Mouse (Mus musculus) forebrain, postnatal 0 days (tissue): ENCODE data around the gene Spsb2. TPM values are rescaled to one million over a fixed set of nuclear protein-coding genes. Genes with fewer than 3 reads are reported as not detected.

Experiments used
- ATAC-seq: fragments of 200-750 bp; cut with Nextera tagmentation; 2 replicates; pipeline ENCODE4 v1.8.0; 2017; ENCODE audit warnings: mild to moderate bottlenecking, moderate library complexity
- DNase-seq: peaks from one replicate; pipeline ENCODE4 v3.0.0-alpha.2; 2015
- H3K27ac ChIP-seq: fragments of 300-500 bp; sonication (generic); 2 replicates; pipeline ENCODE4 v1.5.1; 2014; ENCODE audit warnings: low read depth, mild to moderate bottlenecking, antibody characterized with exemption, low read length, moderate library complexity, mixed read lengths
- H3K27me3 ChIP-seq: fragments of 300-500 bp; sonication (generic); 2 replicates; pipeline ENCODE4 v1.6.1; 2014; ENCODE audit warnings: mild to moderate bottlenecking, low read length, mixed read lengths; ENCODE audit not compliant: insufficient read depth
- H3K36me3 ChIP-seq: fragments of 300-500 bp; sonication (generic); 2 replicates; pipeline ENCODE4 v1.6.1; 2014; ENCODE audit warnings: mild to moderate bottlenecking, moderate library complexity; ENCODE audit not compliant: insufficient read depth
- H3K4me1 ChIP-seq: fragments of 300-500 bp; sonication (generic); 2 replicates; pipeline ENCODE4 v1.6.1; 2014; ENCODE audit warnings: antibody characterized with exemption; ENCODE audit not compliant: insufficient read depth
- H3K4me2 ChIP-seq: fragments of 300-500 bp; sonication (generic); 2 replicates; pipeline ENCODE4 v1.6.1; 2014; ENCODE audit warnings: low read depth, mild to moderate bottlenecking, moderate library complexity
- H3K4me3 ChIP-seq: fragments of 300-500 bp; sonication (generic); 2 replicates; pipeline ENCODE4 v1.5.1; 2014; ENCODE audit warnings: low read depth, low read length, mixed read lengths
- H3K9ac ChIP-seq: fragments of 300-500 bp; sonication (generic); 2 replicates; pipeline ENCODE4 v1.6.1; 2014; ENCODE audit warnings: mild to moderate bottlenecking
- H3K9me3 ChIP-seq: fragments of 300-500 bp; sonication (generic); 2 replicates; pipeline ENCODE4 v1.6.1; 2016; ENCODE audit warnings: low read length
- CTCF ChIP-seq: sonication (generic); IDR thresholded peaks from 2 replicates; pipeline ENCODE4 v1.5.1; 2016; ENCODE audit warnings: antibody characterized with exemption, control low read depth, low read depth
- WGBS: fragments of 180-500 bp; shearing (Covaris S2); extraction: QIAGEN DNeasy Blood & Tissue Kit; methylation state at CpG from one replicate; pipeline ENCODE4 v1.1.7; 2014; 5-methylcytosine and 5-hydroxymethylcytosine counted together
- polyA plus RNA-seq: library from polyadenylated mRNA; unstranded; fragments of >200 nt; fragmentation: Nextera tagmentation; extraction: Ambion mirVana; gene quantifications from 2 replicates; pipeline ENCODE4 v1.2.1, GENCODE M21; 2015
- total RNA-seq: library from RNA; depleted of rRNA; stranded (reverse); fragments of >200 nt; gene quantifications from 2 replicates; pipeline ENCODE4 v1.2.3, GENCODE M21; 2014

Spsb2 gene
- total and polyA plus RNA-seq, 2 experiments from 2014 or later = 6.0 to 7.0 TPM

DNA sequence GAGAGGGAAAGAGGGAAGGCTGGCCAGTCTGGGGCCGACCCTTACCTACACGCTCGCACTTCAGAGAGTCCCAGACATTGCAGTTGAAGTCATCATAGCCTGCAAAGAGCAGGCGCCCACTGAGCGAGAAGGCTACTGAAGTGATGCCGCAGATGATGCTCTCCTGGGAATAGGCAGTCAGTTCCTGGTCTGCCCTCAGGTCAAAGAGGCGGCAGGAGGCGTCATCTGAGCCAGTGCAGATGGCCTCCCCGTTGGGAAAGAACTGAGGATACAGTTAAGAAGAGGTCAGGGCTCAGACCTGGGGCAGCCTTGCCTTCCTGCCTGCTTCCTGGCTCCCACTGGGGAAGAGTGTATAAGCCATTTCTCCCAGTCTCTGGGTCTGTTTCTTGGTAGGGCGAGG lies 27.1 kb downstream of the Spsb2 start:
- no peak overlapping the region for H3K9ac ChIP-seq
- WGBS = 71% methylated on average over 10 of the region's 10 CpGs
- ATAC-seq = no peak
- 0 out of 2 replicates have a peak, but pooled peaks cover under 1% of the 10 kb centered on the region for H3K4me1 ChIP-seq
- H3K4me2 ChIP-seq = no peak overlapping the region
- no peak for TF ChIP-seq CTCF
- H3K27me3 ChIP-seq = no peaks in the 10 kb centered on the region
- H3K4me3 ChIP-seq = no peak overlapping the region
- H3K27ac ChIP-seq = no peak overlapping the region
- no peak for DNase-seq
- H3K9me3 ChIP-seq = no peaks in the 10 kb centered on the region
- no peaks in the 10 kb centered on the region; the same call in 1 of the 2 replicates for H3K36me3 ChIP-seq

DNA sequence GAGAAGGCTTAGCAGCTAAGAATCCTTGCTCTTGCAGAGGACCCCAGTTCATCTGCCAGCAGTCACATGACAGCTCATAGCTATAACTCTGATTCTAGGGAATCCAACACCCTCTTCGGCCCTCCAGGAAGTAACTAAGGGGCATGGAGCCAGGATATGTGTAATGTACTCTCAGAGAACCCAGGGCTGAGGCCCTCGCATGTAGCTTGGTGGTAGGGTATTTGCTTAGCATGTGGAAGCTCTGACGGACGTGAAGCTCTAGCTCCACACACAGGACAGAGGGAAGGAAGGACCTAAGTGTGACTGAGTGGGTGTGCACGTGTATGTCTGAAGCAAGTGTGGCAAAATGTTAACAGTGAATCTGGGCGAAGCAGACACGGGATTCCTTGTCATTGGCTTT lies 27.9 kb downstream of the Spsb2 start:
- Histone ChIP-seq H3K9me3 (no peaks in the 10 kb centered on the region), H3K4me2 (no peak overlapping the region), H3K27me3 (no peaks in the 10 kb centered on the region), H3K9ac (no peak overlapping the region), H3K4me1 (no peaks in the 10 kb centered on the region), H3K4me3 (no peak overlapping the region), H3K27ac (no peak overlapping the region), H3K36me3 (peaks cover 4% of the 10 kb centered on the region)
- no peak for TF ChIP-seq CTCF
- WGBS = 84% methylated on average over 7 of the region's 7 CpGs
- ATAC-seq = no peak
- no peak for DNase-seq

DNA sequence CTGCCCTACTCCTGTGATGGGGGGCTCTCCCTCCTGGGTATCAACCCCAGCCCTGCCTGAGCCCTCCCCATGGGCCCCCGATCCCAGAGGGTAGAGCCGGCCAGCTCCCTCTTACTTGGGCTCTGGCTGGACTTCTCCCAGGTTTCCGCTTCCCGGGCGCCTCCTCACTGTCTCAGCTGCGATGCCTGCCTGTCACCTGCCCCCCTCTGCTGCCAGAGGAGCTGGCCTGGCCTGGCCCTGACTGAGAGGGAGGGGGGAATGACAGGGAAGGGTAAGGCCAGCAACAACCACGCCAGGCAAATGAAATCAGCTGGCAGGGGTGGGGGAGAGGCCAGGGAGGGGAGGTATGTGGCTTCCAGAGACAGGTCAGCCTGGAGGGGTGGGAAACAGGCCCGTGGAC lies 31.3 kb downstream of the Spsb2 start:
- no peaks in the 10 kb centered on the region for H3K27me3 ChIP-seq
- no peak overlapping the region for H3K27ac ChIP-seq
- H3K9me3 ChIP-seq = no peaks in the 10 kb centered on the region
- DNase-seq (no peak), ATAC-seq (no peak)
- H3K9ac ChIP-seq = no peak overlapping the region
- peaks cover 15% of the 10 kb centered on the region for H3K36me3 ChIP-seq
- no peak overlapping the region for H3K4me3 ChIP-seq
- H3K4me2 ChIP-seq = no peak overlapping the region
- 9% methylated on average over 8 of the region's 8 CpGs for WGBS
- no peaks in the 10 kb centered on the region for H3K4me1 ChIP-seq
- TF ChIP-seq CTCF = no peak

DNA sequence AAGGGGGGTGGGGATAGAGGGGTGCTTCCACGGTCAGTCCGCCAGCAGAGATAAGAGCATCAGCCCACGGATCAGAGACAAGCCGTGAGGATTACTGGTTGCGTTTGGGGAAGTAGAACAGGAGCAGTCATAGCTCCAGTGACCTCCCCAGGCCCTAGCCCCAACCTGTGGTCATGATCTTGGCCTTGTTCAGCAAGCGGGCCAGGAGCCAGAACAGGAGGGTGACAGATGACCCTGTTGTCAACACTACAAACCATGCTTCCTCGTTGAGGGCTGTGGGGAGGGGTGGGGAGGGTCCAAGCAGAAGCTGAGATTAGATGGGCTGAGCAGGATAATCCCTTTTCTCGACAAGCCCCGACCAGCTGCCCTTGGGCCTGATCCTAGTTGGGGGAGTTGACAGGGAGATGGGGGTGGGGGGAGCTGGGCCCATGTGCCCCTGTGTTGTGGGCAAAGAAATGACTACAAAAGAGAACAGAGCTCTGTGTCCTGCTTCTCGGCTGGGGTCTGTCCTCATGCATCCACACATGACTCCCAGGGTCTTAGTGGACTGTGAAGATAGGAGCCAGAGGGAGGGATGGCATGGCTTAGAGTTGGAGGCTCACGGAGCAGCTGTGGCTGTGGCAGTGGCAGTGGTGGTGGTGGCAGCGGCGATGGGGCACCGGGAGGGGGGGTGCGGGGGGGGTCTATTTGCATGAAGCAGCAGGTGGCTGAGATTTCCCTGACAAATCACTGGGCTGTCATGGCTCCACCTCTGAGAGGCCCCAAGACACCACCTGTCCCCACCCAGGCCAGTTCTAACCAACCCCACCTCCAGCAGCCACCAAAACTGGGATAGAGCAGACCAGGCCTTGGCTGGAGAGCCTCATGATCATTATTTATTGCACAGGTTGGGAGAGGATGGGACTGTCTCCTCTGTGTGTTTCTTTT lies 32.0 kb downstream of the Spsb2 start, which contains the start of gene Gnb3:
Gene Gnb3, minus strand, starts transcription at position 35 of the 927 bp plus-strand sequence.
- peak; percentile 10; the same call in 1 of the 2 replicates for ATAC-seq
- H3K27ac ChIP-seq = no peak within 1 kb of the TSS
- H3K9ac ChIP-seq = no peak within 1 kb of the TSS
- 30% methylated on average over 15 of the region's 15 CpGs for WGBS
- no peak for DNase-seq
- no peaks in the 10 kb centered on the region for H3K27me3 ChIP-seq
- H3K4me1 ChIP-seq = no peaks in the 10 kb centered on the region
- H3K36me3 ChIP-seq = peaks cover 15% of the 10 kb centered on the region
- no peak within 1 kb of the TSS for H3K4me2 ChIP-seq
- no peak within 1 kb of the TSS for H3K4me3 ChIP-seq
- H3K9me3 ChIP-seq = no peaks in the 10 kb centered on the region
- no peak for TF ChIP-seq CTCF

DNA sequence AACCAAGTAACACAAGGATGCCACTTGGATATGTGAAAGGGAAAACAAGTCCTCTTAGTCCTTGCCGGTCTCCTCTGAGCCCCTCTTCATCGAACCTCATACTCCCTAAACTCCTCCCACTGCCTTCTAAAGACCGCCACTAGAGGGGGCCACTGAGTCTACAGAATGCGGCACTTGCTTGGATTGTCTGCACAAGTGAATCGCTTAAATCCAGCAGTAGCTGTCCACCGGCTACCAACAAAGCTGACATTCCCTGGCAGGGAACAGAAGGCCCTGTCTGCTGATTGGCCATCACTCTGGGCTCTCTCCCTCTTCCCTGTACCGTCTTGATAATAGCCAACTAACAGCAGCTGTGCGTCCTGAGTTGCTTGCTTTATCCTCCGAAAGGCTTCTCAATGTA lies 38.8 kb downstream of the Spsb2 start:
- Histone ChIP-seq H3K27ac (peak overlapping the region; percentile 11; the same call in 1 of the 2 replicates), H3K4me3 (no peak overlapping the region), H3K4me1 (no peaks in the 10 kb centered on the region), H3K9me3 (no peaks in the 10 kb centered on the region), H3K4me2 (0 out of 2 replicates have a peak overlapping the region, but pooled peaks have one; percentile 5), H3K9ac (no peak overlapping the region), H3K27me3 (no peaks in the 10 kb centered on the region), H3K36me3 (peaks cover 18% of the 10 kb centered on the region)
- ATAC-seq = peak; percentile 91
- WGBS = 3% methylated on average over 9 of the region's 9 CpGs
- TF ChIP-seq CTCF = peak; percentile 99
- DNase-seq = peak; percentile 97

DNA sequence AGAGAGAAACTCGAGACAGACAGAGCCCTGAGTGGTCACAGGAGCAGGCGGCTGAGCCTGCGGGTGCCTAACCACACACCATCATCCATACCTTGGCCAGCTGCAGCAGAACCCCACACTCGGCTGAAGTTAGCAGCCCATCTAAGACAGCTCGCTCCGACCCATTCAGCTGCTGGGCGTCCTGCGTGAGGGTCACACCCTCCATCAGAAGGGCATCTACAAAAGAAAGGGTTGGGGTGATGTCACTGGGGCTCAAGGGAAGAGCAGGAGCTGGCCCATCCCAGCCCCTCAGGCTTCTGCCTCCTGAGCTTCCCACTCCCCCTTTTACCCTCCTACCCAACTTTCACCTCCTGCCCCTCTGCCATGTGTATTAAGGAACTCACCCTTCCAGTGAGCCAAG lies 42.1 kb downstream of the Spsb2 start:
- no peaks in the 10 kb centered on the region for H3K27me3 ChIP-seq
- no peaks in the 10 kb centered on the region for H3K4me1 ChIP-seq
- H3K4me2 ChIP-seq = no peak overlapping the region
- H3K9ac ChIP-seq = no peak overlapping the region
- 59% methylated on average over 8 of the region's 8 CpGs for WGBS
- TF ChIP-seq CTCF = no peak
- peaks cover 26% of the 10 kb centered on the region for H3K36me3 ChIP-seq
- H3K27ac ChIP-seq = no peak overlapping the region
- DNase-seq (no peak), ATAC-seq (no peak)
- no peak overlapping the region for H3K4me3 ChIP-seq
- H3K9me3 ChIP-seq = no peaks in the 10 kb centered on the region

DNA sequence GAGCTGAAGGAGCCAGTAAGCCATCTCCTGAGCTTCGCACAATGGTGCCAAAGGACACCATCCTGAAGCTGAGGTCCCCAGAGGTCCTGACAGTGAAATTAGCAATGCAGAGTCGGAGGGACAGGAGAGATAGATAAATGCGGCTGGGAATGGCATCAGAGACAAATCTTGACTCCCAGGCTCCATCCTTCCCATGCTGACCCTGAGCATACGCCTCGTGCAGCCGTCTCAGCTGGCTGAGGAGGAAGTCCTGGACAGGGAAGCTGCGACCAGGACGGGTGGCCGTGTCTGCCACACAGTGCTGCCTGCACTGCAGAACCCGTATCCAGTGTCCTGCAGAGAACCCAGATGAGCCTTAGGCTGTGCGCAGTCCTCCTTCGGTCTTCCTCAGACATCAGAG lies 46.2 kb downstream of the Spsb2 start:
- Histone ChIP-seq H3K27ac (no peak overlapping the region), H3K4me1 (peaks cover 7% of the 10 kb centered on the region; the same call in 1 of the 2 replicates), H3K4me2 (no peak overlapping the region), H3K36me3 (peaks cover 25% of the 10 kb centered on the region), H3K9me3 (no peaks in the 10 kb centered on the region), H3K27me3 (no peaks in the 10 kb centered on the region), H3K4me3 (no peak overlapping the region), H3K9ac (no peak overlapping the region)
- ATAC-seq (no peak), DNase-seq (no peak)
- WGBS = 76% methylated on average over 12 of the region's 12 CpGs
- TF ChIP-seq CTCF = no peak
